Mouse (Mus musculus) lung, postnatal 10 days (tissue): ENCODE data around the gene Gm21366.
"Not testable (repeated sequence)": the region's sequence is repeated elsewhere in the genome, so short reads cannot be mapped to it uniquely, and the experiment has no call there.

Experiments
- DNase-seq: peaks from one replicate; pipeline ENCODE4 v3.0.0; 2021

Gene Gm21366

GRCm38 (mm10) chrY:22861156-22861555 is at the start of gene Gm21366:
Gene Gm21366 (minus strand): TSS chrY:22861256.
- not testable (repeated sequence) for DNase-seq
